Mouse (Mus musculus) kidney, postnatal 0 days (tissue): Measurements from ENCODE around the gene 2310022A10Rik. TPM values are rescaled to one million over a fixed set of nuclear protein-coding genes. Genes with fewer than 3 reads are reported as not detected.
A peak's percentile ranks its signal among the peaks of the same experiment; 100 is the strongest.

ENCODE experiments used
- ATAC-seq: fragments of 200-750 bp; cut with Nextera tagmentation; replicated peaks from 2 replicates; pipeline ENCODE4 v1.8.0; 2017; ENCODE audit warnings: low read depth, moderate number of reproducible peaks, moderate TSS enrichment, moderate library complexity; ENCODE audit not compliant: low FRiP score
- DNase-seq: peaks from one replicate; pipeline ENCODE4 v3.0.0-alpha.2; 2016; ENCODE audit warnings: low spot score
- H3K27ac ChIP-seq: fragments of 300-500 bp; sonication (generic); 2 replicates; pipeline ENCODE4 v1.5.1; 2014; ENCODE audit warnings: mild to moderate bottlenecking
- H3K27me3 ChIP-seq: fragments of 300-500 bp; sonication (generic); 2 replicates; pipeline ENCODE4 v1.6.1; 2014; ENCODE audit warnings: low read length, mixed read lengths; ENCODE audit not compliant: insufficient read depth
- H3K36me3 ChIP-seq: fragments of 300-500 bp; sonication (generic); 2 replicates; pipeline ENCODE4 v1.6.1; 2014; ENCODE audit warnings: low read length, mixed read lengths; ENCODE audit not compliant: insufficient read depth
- H3K4me1 ChIP-seq: fragments of 300-500 bp; sonication (generic); replicated peaks from 2 replicates; pipeline ENCODE4 v1.6.1; 2014; ENCODE audit warnings: antibody characterized with exemption, low read length, mixed read lengths; ENCODE audit not compliant: insufficient read depth
- H3K4me2 ChIP-seq: fragments of 300-500 bp; sonication (generic); 2 replicates; pipeline ENCODE4 v1.6.1; 2014; ENCODE audit warnings: mild to moderate bottlenecking, low read length, moderate library complexity, mixed read lengths
- H3K4me3 ChIP-seq: fragments of 300-500 bp; sonication (generic); replicated peaks from 2 replicates; pipeline ENCODE4 v1.5.1; 2014; ENCODE audit warnings: low read depth, low read length
- H3K9ac ChIP-seq: fragments of 300-500 bp; sonication (generic); 2 replicates; pipeline ENCODE4 v1.6.1; 2014; ENCODE audit warnings: low read depth, low read length
- H3K9me3 ChIP-seq: fragments of 300-500 bp; sonication (generic); replicated peaks from 2 replicates; pipeline ENCODE4 v1.6.1; 2016; ENCODE audit warnings: low read length, inconsistent platforms, mixed read lengths
- CTCF ChIP-seq: IDR thresholded peaks from 2 replicates; pipeline ENCODE4 v1.5.1; 2016; ENCODE audit warnings: antibody characterized with exemption, low read depth, mild to moderate bottlenecking, moderate library complexity
- WGBS: fragments of 180-500 bp; shearing (Covaris S2); extraction: QIAGEN DNeasy Blood & Tissue Kit; methylation state at CpG from one replicate; pipeline ENCODE4 v1.1.7; 2014; 5-methylcytosine and 5-hydroxymethylcytosine counted together
- polyA plus RNA-seq: library from polyadenylated mRNA; unstranded; fragments of >200 nt; fragmentation: Nextera tagmentation; extraction: Ambion mirVana; gene quantifications from 2 replicates; pipeline ENCODE4 v1.2.1, GENCODE M21; 2015

Gene 2310022A10Rik
- polyA plus RNA-seq, 1 experiment from 2014 or later, result 20.1 TPM

DNA sequence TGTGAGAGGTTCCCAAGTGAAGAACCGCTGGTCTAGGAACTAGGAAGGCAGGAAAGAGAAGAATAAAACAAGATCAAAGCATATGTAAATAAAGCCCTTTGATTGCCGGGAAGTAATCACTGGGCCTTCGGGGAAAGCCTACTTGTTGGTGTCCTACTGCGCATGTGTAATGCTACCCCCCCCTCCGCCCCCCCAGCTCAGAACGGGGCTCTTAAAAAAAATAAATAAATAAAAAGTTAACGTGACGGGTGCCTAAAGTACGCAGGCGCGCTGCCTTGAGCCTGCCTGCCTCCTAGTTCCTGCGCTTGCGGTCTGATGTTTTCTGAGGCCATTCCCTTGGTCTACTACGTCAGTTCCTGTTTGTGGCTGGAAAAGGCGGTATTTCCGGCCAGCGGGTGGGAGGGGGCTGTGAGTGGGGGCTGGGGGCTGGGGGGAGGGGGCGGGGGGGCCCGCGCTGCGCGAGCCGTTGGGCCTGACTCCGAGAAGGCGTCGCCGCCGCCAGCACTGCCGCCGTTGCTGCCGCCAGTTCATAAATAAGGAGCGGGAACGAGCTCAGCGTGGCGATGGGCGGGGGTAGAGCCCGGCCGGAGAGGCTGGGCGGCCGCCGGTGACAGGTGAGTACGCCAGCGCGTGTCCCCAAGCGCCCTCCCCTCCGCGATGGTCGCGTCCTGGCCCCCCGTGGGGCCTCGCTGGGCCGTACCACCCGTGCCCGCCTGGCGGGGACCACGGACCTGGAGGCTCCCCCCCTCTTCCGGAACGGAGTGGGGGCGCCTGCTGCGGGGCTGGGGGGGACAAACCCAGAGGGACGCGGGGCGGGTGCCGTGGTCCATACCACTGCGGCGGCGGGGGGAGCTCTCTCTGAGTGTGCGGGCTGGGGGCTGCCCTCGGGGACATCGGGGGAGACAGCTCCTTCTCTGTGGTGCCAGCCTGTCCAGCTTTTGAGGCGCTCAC is 38.5 kb downstream of the 2310022A10Rik start, which contains the start of gene Akt2:
Gene Akt2, plus strand, starts transcription at position 287 of the 951 bp plus-strand sequence.
- peaks cover 15% of the 10 kb centered on the region for H3K4me1 ChIP-seq
- H3K9ac ChIP-seq, result peak within 1 kb of the TSS; percentile 82
- H3K27ac ChIP-seq, result peak within 1 kb of the TSS; percentile 96
- H3K9me3 ChIP-seq, result no peaks in the 10 kb centered on the region
- ATAC-seq (peak; percentile 95), DNase-seq (peak; percentile 100)
- H3K4me3 ChIP-seq, result peak within 1 kb of the TSS; percentile 83
- WGBS, result under 1% methylated on average over 45 of the region's 71 CpGs
- H3K36me3 ChIP-seq, result no peaks in the 10 kb centered on the region
- TF ChIP-seq CTCF, result no peak
- H3K4me2 ChIP-seq, result peak within 1 kb of the TSS; percentile 67
- no peaks in the 10 kb centered on the region for H3K27me3 ChIP-seq

DNA sequence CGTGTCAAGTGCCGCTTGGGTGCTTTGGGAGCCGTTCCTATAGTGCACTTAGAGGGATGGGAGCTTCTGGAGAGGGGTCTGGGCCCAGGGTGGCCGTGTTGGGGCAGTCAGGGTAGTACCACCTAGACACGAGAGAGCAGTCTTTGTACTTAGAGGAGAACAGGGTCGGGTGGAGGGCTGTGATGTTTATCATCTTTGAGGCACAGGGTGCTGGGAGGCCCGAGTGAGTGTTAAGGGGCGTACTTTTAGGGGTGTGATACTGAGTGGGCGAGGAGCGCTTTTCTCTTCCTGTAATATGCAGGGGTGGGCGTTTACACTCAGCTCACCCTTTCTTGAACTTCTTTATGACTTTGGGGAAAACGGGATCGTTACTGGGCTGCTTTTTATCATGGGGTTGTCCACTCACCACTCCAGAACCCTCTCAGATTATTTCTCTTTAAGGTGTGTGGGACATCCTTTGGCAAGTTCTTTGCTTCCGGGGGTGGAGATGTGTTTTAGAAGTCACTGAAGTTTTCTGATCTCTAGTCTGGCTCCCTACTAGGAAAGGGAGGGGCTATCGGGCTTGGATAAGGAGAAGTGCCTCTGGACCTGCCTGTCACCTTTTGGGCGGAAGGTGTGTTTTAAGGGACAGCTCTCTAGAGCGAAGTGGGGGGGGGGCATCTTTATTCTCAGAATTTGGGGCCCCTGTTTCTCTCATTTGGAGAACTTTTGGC is 39.3 kb downstream of the 2310022A10Rik start:
- ATAC-seq (peak; percentile 31), DNase-seq (peak; percentile 78)
- under 1% methylated on average over 17 of the region's 17 CpGs for WGBS
- Histone ChIP-seq H3K36me3 (no peaks in the 10 kb centered on the region), H3K4me3 (peak overlapping the region; percentile 83), H3K4me2 (peak overlapping the region; percentile 67), H3K4me1 (peaks cover 23% of the 10 kb centered on the region), H3K9ac (peak overlapping the region; percentile 82), H3K9me3 (no peaks in the 10 kb centered on the region), H3K27ac (peak overlapping the region; percentile 96), H3K27me3 (no peaks in the 10 kb centered on the region)
- TF ChIP-seq CTCF, result no peak

- H3K4me3 ChIP-seq, result peak overlapping the region; percentile 83
- H3K27me3 ChIP-seq, result no peaks in the 10 kb centered on the region
- no peaks in the 10 kb centered on the region for H3K36me3 ChIP-seq
- WGBS, result 30% methylated on average over 12 of the region's 12 CpGs
- H3K4me1 ChIP-seq, result peaks cover 23% of the 10 kb centered on the region
- H3K9me3 ChIP-seq, result no peaks in the 10 kb centered on the region
- H3K9ac ChIP-seq, result peak overlapping the region; percentile 82
- H3K4me2 ChIP-seq, result peak overlapping the region; percentile 67
- no peak for TF ChIP-seq CTCF
- DNase-seq (peak; percentile 48), ATAC-seq (no peak)
- H3K27ac ChIP-seq, result peak overlapping the region; percentile 96
Measured at GRCm38 (mm10) chr7:27592934-27593645, 40.1 kb downstream of the 2310022A10Rik start.

DNA sequence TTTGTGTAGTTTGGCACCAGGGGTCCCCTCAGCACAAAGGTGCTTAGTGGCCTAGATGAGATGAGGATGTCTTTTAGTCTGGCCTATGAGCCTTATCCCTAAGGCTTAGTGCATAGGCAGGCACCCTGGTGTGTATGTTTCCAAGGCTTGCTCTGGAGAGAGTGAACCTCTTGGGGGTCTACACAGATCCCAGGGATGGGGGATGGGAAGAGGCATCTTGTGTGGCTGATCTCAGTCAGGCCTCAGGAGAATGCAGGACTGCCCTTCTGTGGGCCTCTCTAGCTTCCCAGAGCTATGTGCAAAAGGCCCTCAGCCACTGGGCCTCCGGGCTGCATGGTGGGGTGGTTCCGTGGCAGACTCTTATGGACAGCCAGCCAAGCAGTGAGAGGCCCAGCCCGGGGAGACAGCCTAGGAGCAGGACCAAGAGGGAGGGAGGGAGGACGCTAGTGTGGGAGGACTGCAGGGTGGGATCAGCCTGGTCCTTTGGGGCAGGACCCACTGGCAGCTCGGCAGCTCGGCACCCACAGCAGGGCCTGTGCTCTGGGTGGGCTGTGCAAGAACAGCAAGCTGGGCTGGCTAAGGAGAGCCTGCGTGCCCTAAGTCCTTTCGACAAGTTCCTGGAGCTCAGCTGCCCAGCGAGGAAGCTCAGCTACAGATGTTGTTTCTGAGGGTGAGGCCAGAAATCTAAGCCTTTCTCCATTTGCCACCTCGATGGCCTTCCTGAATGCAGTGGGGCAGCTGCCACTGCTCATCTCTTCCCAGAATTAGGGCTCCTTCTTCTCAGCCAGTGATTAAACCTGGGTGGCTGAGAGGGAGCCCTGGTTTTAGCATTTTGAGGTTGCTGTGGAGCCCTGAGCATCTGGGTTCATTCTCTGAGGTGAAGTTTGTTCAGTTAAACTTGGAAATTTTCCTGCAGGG is 43.8 kb downstream of the 2310022A10Rik start:
- Histone ChIP-seq H3K27ac (peak overlapping the region; percentile 75), H3K4me2 (peak overlapping the region; percentile 29), H3K4me1 (peaks cover 23% of the 10 kb centered on the region), H3K27me3 (no peaks in the 10 kb centered on the region), H3K9me3 (no peaks in the 10 kb centered on the region), H3K4me3 (no peak overlapping the region), H3K36me3 (no peaks in the 10 kb centered on the region), H3K9ac (peak overlapping the region; percentile 23; the same call in 1 of the 2 replicates)
- no peak for TF ChIP-seq CTCF
- ATAC-seq, result peak; percentile 52; the same call in 1 of the 2 replicates
- DNase-seq, result peak; percentile 76
- WGBS, result 20% methylated on average over 10 of the region's 10 CpGs

DNA sequence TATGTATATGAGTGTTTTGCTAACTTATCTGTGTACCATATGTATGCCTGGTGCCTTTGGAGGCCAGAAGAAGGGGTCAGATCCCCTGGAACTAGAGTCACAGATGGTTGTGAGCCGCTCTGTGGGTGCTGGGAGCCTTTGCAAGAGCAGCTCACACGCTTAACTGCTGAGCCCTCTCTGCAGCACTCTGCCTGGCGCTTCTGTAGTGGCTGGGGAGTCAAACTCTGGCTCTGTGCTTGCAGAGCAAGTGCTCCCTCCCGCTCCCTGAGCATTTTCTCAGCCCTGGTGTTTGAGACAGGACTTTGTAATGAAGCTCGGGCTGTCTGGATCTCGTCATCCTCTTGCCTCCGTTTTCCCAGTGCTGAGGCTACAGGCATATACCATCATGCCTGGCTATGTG is 45.0 kb downstream of the 2310022A10Rik start:
- Histone ChIP-seq H3K4me3 (no peak overlapping the region), H3K9ac (no peak overlapping the region), H3K27me3 (no peaks in the 10 kb centered on the region), H3K4me1 (peaks cover 18% of the 10 kb centered on the region), H3K36me3 (no peaks in the 10 kb centered on the region), H3K9me3 (no peaks in the 10 kb centered on the region), H3K27ac (no peak overlapping the region), H3K4me2 (no peak overlapping the region)
- WGBS, result 78% methylated on average over 7 of the region's 7 CpGs
- ATAC-seq (no peak), DNase-seq (no peak)
- TF ChIP-seq CTCF, result no peak
